Mouse (Mus musculus) layer of hippocampus, adult 11-12 months (tissue): Measurements from ENCODE around the gene Olfr309.
"Not testable (repeated sequence)": the region's sequence is repeated elsewhere in the genome, so short reads cannot be mapped to it uniquely, and the experiment has no call there.

Experiments
- DNase-seq: peaks from one replicate; pipeline ENCODE4 v3.0.0; 2022; ENCODE audit warnings: low spot score

Olfr309 gene

GRCm38 (mm10) chr7:86313608-86314007 lies at the start of gene Olfr309:
Olfr309 (minus strand) TSS chr7:86313708.
- no peak for DNase-seq

- not testable (repeated sequence) for DNase-seq
Measured at GRCm38 (mm10) chr7:86346296-86346695, 32.8 kb upstream of the Olfr309 start.

- DNase-seq: no peak
Measured at GRCm38 (mm10) chr7:86344253-86344652, 30.7 kb upstream of the Olfr309 start.

GRCm38 (mm10) chr7:86342881-86343565 lies 29.5 kb upstream of the Olfr309 start:
- DNase-seq: no peak

- DNase-seq: no peak
Measured at GRCm38 (mm10) chr7:86337486-86337885, 24.0 kb upstream of the Olfr309 start, which contains the start of gene Olfr307. Olfr307 (minus strand) TSS chr7:86337586.

GRCm38 (mm10) chr7:86325530-86325929 lies 12.0 kb upstream of the Olfr309 start, which contains the start of gene Olfr308:
Olfr308 (minus strand) TSS chr7:86325630.
- DNase-seq: no peak

- no peak for DNase-seq
Measured at GRCm38 (mm10) chr7:86321323-86321722, 7.8 kb upstream of the Olfr309 start.

GRCm38 (mm10) chr7:86277072-86277471 lies 36.4 kb downstream of the Olfr309 start, which contains the start of gene Olfr310:
Olfr310 (minus strand) TSS chr7:86277172.
- DNase-seq: no peak
